Mouse (Mus musculus) liver (tissue): ENCODE results near the gene Fam76a.
"Not testable (repeated sequence)": the region's sequence is repeated elsewhere in the genome, so short reads cannot be mapped to it uniquely, and the experiment has no call there.

ENCODE experiments used
- DNase-seq: peaks from one replicate; pipeline ENCODE4 v3.0.0-alpha.2; 2020; ENCODE audit warnings: mixed read lengths

The Fam76a gene

DNA sequence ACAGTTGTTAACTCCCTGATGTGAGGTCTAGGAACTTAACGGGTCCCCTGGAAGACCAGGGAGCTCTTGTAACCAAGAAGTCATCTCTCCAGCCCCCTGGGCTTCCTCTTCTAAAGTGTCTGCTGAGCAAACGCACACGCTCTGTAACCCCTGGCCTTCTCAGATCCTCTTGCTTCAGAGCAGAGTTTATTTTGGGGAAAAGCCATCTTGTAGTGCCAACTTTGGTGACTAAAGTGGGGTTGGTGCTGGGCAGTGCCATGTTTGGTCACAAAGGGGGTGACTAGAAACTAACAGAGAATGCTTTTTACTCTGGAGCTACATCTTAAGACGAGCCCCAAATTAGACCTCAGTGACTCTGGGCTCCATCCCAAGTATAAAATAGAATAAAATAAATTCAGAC is 22.4 kb upstream of the Fam76a start:
- no peak for DNase-seq

DNA sequence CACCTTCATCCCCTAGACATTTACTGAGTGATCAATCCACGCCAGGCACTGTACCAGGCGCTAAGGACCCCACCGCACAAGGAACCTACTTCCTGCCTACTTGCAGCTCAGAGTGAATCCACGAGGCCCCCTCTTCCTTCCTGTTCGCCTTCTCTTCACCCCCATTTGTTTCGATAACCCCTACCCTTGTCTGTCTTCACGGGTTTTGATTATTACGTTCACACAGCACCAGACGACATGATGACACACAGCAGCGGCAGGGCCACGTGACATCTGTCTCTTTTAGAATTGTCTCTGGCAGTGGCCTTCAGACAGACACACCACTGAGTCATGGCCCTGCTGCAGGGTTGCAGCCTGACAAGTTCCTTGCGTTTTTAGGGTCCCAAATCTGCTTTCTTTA is 21.7 kb upstream of the Fam76a start:
- DNase-seq: no peak

DNA sequence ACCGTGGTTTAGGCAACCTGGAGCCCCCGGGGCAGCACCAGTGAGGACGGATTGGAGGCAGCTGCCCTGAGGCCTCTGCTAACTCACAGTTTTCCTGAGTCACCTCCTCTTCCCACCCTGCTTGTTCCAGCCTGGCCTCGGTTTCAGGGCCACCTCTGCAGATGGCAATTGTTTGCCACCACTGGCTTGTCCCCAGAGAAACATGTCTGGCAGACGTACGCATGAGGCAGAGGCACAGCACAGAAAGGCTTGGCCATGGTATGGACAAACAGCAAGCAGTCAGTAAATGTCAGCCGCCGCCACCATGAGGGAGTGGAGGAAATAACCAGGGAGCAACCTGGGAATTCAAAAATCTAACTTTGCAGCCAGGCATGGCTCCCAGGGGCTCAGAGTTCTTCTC is 20.7 kb upstream of the Fam76a start:
- DNase-seq: no peak

DNA sequence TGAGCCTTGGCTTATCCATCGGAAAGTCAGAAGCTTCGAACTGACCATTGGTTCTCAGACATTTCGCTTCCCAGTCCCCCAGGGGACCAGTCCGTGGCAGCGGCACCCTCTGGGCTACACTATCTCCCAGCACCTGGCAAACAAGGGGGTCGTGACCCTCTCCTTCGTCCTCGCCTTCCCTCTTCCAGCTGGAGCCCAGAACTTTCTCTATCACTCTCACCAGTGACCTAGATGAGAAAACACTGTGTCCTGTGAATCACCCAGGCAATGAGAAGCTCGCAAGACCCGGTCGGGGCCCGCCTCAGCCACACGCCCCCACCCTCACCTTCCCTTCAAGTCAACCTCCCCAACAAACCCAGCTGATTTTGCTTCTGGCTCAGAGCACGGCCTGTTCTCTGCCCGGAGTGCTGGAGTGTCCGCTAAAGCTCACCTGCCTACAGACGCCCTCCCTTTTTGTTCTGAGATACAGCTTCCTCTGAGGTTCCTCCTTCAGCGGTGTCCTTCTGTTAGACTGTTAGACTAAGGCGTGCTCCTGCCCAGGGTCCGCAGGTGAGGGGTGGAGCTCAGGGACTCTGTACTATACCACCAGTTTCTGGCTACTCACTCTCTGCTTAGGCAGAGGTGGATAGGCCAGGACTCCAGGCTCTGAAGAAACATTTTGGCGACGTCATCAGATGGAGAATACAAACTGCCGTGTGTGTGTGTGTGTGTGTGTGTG is 18.8 kb upstream of the Fam76a start:
- no peak for DNase-seq

DNA sequence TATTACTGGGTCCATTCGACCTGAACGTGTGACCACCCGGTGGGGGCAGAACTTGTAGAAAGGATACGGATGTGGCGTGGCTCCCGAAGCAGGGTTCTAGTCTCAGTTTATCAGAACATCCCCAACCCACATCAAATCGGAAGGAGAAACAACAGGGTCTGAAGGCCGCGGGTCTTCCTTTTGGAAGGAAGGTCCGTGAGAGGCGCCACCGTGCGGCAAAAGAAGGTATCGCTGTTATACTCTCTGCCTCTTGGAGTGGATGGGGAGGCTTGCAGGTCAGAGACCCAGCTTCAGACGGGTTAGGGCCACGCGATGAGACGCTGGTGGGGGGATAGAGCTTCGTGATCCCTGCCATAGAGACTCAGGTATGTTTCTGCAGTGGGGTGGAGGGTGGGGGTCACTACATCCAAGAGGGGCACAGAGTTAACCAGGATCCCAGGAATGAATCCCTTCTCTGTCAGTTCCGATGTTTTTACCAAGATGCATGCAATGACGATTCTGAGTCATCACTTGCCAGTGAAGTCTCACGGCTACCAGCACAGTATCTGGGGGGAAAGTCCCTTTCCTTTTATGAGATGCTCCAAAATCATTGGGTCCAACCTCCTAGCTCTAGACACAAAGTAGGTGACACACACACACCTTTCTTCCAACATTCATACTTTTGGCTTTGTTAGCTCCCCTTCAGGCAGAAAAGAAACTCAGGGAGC is 17.2 kb upstream of the Fam76a start:
- peak; percentile 72 for DNase-seq

DNA sequence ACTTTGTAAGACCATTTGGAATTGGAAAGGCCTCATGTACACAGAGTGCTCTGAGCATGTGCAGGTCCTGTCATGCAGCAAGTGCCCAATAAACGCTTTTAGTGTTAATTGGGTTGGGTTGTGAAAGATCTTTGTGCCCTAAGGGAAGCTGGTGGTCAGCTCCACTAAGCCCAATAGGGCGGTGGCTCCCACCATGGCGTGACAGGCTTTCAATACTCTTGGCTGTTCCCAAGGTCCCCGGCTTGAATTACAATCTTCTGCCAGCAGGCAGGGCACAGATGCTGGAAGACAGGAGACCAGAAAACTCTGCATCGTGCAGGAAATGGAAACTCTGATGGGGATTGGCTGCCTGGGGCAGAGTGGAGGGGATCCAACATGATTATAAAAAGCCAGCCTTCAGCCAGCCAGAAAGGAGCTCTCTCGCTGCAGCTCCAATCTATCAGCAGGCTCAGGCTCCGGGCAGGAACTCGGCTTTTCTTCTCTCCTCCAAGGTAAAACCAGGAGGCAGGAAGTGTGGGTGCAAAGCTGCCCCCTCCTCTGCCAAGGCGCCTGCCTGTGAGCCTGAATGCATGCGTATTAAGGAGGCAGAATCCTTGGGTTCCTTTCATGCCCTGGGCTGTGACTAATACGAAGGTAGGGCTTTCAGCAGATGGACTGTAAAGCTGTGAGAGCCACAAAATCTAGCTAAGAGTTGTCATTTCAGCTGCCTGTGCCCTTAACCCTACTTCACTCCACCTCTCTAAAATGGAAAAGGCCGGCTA is 16.0 kb upstream of the Fam76a start:
- no peak for DNase-seq

DNA sequence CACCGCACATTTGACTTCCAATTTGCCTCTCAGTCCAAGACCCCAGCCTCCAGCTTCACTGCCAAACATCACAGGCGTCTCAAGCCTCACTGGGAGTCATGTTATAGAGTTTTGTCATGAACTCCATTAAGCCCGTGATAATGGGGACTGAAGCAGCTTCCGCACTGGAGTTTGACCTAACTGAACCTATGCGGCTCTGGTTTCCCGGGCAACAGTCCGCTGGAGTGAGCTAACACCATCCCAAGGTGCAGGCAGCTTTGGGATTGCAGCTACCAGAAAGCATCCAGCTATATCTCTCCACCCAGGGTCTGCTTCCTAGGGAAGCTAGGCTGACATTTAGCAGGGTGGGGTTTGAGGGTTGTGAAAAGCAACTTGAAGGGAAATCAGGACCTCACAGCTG is 12.3 kb upstream of the Fam76a start:
- peak; percentile 22 for DNase-seq

DNA sequence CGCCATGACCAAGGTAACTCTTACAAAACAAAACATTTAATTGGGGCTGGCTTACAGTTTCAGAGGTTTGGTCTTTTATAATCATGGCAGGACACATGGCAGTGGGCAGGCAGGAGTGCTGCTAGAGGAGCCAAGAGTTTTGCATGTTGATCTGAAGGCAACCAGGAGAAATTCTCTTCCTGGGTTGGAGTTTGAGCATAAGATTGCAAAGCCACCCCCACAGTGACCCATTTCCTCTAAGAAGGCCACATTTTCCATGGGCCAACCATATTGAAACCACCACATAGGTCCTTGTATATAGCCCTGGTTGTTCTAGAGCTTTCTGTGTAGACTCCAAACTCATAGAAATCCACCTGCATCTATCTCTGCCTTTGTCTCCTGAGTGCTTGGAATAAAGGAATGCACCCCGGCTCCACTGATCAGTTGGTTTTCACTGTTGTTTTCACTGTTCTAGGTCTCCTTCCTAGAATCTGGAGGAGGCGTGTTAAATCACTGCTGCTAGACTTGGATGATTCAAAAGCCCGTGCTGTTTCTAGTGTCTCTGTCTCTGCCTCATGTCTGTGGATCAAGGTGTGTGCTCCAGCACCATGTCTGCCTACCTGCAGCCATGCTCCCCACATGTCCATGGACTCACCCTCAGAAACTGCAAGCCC is 10.5 kb upstream of the Fam76a start:
- DNase-seq: no peak

DNA sequence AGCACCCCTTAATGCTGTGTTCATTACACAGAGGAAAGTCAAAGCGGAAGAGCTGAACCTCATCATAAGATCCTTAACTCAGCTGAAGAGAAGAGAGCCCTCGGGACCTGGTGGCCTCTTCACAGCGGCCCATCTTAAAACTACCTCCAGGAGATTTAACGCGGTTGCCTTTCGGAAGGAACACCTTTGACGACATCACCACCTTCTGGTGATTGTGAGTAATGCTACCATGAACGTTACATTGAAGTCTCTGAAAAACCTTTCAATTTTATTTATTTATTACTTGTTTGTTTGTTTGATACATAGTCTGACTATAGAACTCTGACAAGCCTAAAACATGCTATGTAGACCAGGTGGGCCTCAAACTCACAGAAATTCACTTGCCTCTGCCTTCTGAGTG is 8.4 kb upstream of the Fam76a start:
- no peak for DNase-seq

DNA sequence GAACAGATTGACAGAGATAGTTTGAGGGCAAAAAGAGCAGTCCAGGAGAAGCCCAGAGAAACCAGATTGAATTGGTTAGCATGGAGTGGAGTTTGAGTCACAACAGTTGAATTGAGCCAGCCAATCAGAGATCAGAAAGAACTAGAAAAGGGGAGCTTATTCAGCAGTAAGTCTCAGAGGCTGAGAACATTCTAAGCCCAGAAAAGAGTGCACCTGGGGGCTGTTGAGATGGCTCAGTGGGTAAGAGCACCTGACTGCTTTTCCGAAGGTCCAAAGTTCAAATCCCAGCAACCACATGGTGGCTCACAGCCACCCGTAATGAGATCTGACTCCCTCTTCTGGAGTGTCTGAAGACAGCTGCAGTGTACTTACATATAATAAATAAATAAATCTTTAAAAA is 4.2 kb upstream of the Fam76a start:
- DNase-seq: not testable (repeated sequence)

DNA sequence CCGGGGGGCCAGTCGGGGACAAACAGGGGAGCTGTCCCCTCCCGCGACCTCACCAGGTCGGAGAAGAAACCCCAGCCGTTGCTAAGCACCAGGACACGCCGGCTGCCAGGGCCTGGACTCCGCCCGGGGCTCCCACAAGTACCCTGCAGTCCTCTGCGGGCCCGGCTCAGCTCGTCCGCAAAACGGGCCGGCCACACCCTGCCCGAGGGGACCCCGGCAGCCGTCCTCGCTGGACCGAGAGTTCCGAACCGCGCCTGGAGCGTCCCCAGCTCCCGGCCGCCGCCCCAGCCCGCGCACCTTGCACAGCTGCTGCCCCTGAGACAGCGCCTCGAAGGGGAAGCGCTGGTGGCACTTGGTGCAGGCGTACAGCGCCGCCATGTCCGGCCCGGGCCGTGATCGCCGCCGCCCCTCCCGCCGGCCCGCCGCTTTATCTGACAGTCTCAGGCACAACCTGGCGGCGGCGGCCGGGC is 262 bp downstream of the Fam76a start:
- no peak for DNase-seq

DNA sequence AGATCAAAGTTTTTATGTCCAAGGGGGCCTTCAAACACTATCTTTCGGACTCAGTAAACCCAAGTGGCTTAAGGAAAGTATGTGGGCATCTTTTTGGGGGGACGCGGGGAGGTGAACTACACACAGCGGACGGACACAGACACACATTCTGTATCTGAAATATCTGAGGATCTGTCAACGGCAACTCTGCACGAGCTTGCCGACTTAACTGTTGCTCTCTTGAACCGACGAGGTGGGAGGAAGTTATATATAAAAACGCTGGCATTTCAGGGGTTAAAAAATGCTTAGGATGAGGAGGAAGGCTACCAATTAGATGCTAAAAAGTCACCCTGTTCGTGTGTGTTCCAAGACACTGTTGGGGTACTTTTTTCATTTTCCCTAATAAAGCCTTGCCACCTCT is 870 bp downstream of the Fam76a start:
- DNase-seq: no peak

DNA sequence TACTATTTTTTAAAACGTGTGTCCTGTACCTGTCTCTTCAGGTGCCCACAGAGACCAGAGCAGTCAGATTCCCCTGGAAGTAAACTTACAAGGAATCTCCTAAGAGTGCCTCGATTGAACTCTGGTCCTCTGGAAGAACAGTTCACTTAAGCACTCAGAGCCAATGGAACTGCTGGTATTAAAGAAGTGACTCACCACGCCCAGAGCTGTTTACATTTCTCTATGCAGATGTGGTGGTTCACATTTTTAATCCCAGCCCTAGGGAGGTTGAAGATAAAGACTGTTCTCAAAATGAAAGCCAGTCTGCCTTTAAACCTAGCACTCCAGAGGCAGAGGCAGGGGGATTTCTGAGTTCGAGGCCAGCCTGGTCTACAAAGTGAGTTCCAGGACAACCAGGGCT is 2.2 kb downstream of the Fam76a start:
- DNase-seq: no peak

DNA sequence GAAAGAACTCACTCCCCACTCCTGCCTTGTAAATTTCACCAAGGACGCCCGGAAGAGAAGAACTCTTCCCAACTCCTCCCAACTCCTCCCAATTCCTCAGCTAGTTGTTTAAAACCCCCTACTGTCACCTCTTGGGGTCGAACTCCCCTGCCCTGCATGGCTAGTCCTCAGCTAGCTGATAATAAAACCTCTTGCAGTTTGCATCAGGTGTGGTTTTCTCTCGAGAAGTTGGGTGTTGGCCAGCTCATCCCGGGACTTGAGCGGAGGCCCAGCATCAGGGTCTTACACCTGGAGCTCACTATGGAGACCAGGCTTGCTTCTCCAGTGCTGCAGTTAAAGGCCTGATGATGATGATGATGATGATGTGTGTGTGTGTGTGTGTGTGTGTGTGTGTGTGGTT is 3.9 kb downstream of the Fam76a start:
- DNase-seq: not testable (repeated sequence)

DNA sequence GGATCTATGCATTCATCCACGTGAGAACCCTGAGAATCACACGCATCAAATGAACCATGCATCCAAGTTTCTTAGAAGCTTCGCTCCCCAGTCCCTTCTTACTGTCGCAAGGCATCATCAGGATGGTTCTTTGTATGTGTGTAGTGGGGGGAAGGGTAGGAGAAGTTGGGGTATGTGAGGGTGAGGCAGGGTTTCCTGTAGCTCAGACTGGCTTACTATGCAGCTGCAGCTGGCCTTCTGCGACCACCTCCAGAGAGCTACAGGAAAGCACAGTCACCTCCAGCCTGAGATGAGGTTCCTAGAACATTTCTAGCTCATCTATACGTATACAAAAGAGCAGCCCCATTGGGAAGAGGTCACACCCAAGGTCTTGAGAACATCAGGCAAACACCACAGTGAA is 10.2 kb downstream of the Fam76a start:
- no peak for DNase-seq

DNA sequence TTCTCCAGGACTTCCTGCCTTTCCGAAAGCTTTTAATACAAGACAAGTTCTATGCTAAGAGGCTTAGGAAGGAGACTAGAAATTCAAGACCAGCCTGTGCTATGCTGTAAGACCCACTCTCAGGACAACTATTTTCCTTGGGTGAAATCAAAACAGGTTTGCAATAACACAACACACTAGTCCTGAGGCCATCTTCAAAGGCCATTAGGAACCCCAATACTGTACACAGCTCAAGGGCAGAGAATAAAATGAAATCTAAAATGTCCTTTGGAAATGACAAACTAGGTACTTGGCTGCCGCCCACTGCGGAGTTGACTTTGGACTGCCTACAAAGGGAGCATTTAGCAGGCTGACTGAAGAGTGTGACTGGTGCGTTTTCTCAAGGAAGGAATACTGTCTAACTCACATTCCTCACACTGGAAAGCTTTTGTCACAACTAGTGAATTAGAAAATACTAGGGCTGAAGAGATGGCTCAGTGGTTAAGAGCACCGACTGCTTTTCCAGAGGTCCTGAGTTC is 16.5 kb downstream of the Fam76a start:
- no peak for DNase-seq

DNA sequence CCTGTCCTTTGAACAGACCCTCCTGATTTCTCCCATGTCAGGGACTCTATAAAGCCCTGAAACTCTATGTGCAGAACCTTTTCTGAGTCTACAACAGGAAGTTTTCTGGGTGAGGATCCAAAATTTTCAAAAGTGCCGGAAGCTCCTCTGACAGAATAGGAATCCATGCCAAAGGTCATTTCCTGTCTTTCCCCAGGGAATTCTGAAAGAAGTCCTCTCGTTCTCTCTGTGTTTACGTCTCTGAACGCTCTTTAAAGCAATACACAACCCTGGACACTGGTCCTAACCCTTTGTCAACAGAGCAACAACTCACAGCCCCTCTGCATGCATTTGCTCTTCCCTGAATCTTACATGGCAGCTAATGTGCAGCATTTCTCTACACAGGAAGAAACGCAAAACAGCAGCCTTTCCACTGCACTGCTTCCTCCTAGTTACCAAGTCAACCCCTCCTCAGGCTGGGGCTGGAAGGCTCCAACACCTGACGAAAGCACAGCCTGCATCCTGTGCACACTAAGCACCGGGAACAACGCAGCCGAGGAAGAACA is 17.5 kb downstream of the Fam76a start:
- DNase-seq: no peak

DNA sequence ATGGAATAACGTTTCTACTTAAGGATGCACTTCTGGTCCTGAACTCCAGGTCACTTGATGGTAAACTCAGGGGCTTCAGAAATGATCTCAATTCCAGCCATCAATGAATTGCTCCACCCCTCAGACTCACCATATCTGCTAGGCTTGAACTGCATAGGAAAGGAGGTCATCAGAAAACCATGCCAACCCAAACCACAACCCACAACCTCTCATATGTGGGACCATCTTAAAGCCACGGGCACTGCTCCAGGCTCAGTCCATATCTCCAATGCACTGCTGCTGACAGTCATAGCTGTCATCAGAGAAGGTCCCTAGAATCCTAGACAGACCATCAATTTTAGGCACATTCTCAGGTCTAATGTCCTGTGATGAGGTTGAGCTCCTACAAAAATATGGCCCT is 18.3 kb downstream of the Fam76a start:
- DNase-seq: no peak

DNA sequence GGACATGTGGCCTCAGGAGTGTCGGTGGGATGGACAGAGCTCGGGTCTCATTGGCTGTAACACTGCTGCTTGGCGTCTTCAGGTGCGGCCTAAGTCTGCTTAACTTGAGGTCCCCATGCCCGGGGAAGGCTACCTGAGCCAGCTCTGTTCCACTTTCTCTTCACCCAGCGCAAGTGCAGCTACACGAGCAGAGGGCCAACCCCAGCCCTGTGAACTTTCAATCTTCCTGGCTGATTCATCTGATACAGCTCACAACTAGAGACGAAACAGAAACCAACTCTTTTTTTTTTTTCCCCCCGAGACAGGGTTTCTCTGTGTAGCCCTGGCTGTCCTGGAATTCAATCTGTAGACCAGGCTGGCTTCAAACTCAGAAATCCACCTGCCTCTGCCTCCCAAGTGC is 24.2 kb downstream of the Fam76a start:
- DNase-seq: no peak

DNA sequence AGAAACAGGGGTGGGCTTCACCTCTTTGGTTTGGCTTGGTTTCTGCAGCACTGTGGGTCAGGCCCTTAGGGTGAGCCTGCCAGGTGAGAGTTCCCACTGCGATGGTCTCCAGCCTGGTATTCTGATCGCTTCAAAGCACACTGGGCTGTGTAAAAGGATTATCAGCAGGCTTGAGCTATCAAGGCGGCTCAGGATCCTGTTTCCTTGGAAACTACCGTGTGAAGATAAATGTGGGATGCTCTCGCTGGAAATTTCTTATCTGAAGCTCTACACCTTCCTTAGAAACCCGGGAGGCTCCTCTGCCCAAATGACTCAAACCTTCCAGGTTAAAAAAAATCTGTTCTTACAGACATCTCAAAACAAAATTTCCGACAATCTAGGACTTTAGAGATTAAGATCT is 28.0 kb downstream of the Fam76a start:
- DNase-seq: no peak

DNA sequence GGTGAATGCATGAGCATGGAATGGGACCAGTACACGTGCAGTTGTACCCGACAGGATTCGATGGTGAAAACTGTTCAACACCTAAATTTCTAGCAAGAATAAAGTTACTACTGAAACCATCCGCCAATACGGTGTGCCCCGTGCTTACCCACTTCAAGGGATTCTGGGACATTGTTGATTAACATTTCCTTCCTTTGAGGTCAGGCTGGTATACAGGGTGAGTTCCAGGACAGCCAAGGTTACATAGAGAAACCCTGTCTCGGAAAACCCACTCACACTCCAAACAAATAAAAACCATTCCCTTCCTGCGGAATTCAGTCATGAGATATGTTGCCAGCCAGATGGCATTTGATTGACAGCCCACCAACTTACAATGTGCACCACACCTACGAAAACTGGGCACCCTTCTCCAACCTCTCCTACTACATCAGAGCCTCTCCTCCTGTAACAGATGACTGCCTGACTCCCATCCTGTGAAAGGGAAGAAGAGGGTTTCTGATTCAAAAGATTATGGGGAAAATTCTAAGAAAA is 37.4 kb downstream of the Fam76a start:
- no peak for DNase-seq

DNA sequence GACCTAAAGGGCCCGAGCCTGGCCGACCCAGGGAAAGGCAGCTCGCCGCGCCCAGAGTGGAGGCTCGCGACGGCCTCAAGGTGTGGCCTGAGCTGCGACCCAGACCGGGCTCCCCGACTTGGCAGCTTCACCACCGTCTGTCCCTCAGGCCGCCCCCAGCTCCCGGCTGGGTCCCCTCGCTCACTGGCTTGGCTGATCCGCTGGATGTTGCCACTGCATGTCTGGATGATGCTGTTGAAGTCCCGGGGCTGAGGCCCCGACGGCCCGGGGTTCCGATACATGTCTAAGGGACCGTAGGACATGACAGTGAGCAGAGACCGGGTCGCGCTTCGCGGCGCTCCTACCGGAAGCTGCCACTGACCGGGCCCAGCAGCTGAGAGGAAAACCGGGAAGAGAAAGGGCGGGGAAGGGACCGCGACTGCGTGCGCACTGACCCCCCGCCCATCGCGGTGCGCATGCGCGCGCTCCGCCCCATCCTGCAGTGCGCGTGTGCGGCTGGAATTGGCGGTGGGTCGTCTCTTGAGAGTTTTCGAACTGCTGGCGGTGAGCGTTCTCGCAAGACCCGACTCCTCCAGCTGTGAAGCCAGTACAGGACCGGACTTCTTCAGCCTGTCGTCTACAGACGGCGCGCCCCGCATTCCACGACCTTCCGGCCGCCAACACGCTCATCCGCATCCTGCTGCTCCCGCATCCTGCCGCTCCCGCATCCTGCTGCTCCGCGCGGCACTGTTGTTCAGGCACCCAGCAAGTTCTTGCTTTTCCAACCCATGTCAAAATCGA is 38.1 kb downstream of the Fam76a start, which contains the start of gene Stx12:
Stx12 (minus strand) TSS at position 446 of the 780 bp plus-strand sequence.
- DNase-seq: peak; percentile 92
